Mouse (Mus musculus) heart, postnatal 4 days (tissue): ENCODE results near the gene Snrpd3. TPM values are rescaled to one million over a fixed set of nuclear protein-coding genes. Genes with fewer than 3 reads are reported as not detected.
"Not testable (repeated sequence)": the region's sequence is repeated elsewhere in the genome, so short reads cannot be mapped to it uniquely, and the experiment has no call there.

Experiments
- DNase-seq: peaks from one replicate; pipeline ENCODE4 v3.0.0; 2021
- total RNA-seq, 2 experiments: library from RNA; stranded (reverse); gene quantifications; 2 replicates each; pipeline ENCODE4 v1.2.3; 2021

Gene Snrpd3
- total RNA-seq, 2 experiments from 2014 or later: 94.4 to 103 TPM

- DNase-seq: no peak
Measured at GRCm38 (mm10) chr10:75535423-75535822, 18.1 kb downstream of the Snrpd3 start.

GRCm38 (mm10) chr10:75536123-75536522 lies 18.8 kb downstream of the Snrpd3 start:
- no peak for DNase-seq

- no peak for DNase-seq
Measured at GRCm38 (mm10) chr10:75547901-75548300, 30.6 kb downstream of the Snrpd3 start.

GRCm38 (mm10) chr10:75548486-75548885 lies 31.1 kb downstream of the Snrpd3 start:
- DNase-seq: no peak

GRCm38 (mm10) chr10:75549886-75550285 lies 32.5 kb downstream of the Snrpd3 start:
- DNase-seq: no peak

GRCm38 (mm10) chr10:75551175-75551574 lies 33.8 kb downstream of the Snrpd3 start:
- DNase-seq: no peak

GRCm38 (mm10) chr10:75552106-75552505 lies 34.8 kb downstream of the Snrpd3 start:
- DNase-seq: no peak

- DNase-seq: no peak
Measured at GRCm38 (mm10) chr10:75552701-75553450, 35.5 kb downstream of the Snrpd3 start.

GRCm38 (mm10) chr10:75554090-75554489 lies 36.7 kb downstream of the Snrpd3 start:
- no peak for DNase-seq

GRCm38 (mm10) chr10:75555557-75555956 lies 38.2 kb downstream of the Snrpd3 start:
- no peak for DNase-seq

- peak; percentile 46 for DNase-seq
Measured at GRCm38 (mm10) chr10:75556026-75556425, 38.7 kb downstream of the Snrpd3 start.

- DNase-seq: no peak
Measured at GRCm38 (mm10) chr10:75558515-75558914, 41.2 kb downstream of the Snrpd3 start.

- no peak for DNase-seq
Measured at GRCm38 (mm10) chr10:75559041-75559675, 41.8 kb downstream of the Snrpd3 start.

GRCm38 (mm10) chr10:75559676-75560548 lies 42.6 kb downstream of the Snrpd3 start, which contains the start of gene Lrrc75b:
Lrrc75b (minus strand) TSS chr10:75560330.
- peak; percentile 71 for DNase-seq

GRCm38 (mm10) chr10:75560549-75560899 lies 43.2 kb downstream of the Snrpd3 start:
- DNase-seq: no peak

- DNase-seq: no peak
Measured at GRCm38 (mm10) chr10:75561071-75561654, 43.8 kb downstream of the Snrpd3 start, which contains the start of gene Ggt1. Ggt1 (plus strand) TSS chr10:75561604.

- DNase-seq: no peak
Measured at GRCm38 (mm10) chr10:75562596-75562995, 45.2 kb downstream of the Snrpd3 start.

- no peak for DNase-seq
Measured at GRCm38 (mm10) chr10:75564687-75565265, 47.4 kb downstream of the Snrpd3 start.

- DNase-seq: no peak
Measured at GRCm38 (mm10) chr10:75565436-75565835, 48.1 kb downstream of the Snrpd3 start.

GRCm38 (mm10) chr10:75565906-75566305 lies 48.6 kb downstream of the Snrpd3 start:
- DNase-seq: no peak

GRCm38 (mm10) chr10:75566321-75566720 lies 49.0 kb downstream of the Snrpd3 start:
- no peak for DNase-seq

- not testable (repeated sequence) for DNase-seq
Measured at GRCm38 (mm10) chr10:75566765-75567164, 49.4 kb downstream of the Snrpd3 start.
